Mouse (Mus musculus) intestine, embryonic 14.5 days (tissue): Measurements from ENCODE around the gene Pcmtd2. TPM values are rescaled to one million over a fixed set of nuclear protein-coding genes. Genes with fewer than 3 reads are reported as not detected.

ENCODE experiments used
- ATAC-seq: fragments of 200-750 bp; cut with Nextera tagmentation; replicated peaks from 2 replicates; pipeline ENCODE4 v1.8.0; 2017; ENCODE audit warnings: low read depth, moderate number of reproducible peaks, moderate TSS enrichment, moderate library complexity; ENCODE audit not compliant: low FRiP score, low TSS enrichment
- DNase-seq: peaks from one replicate; pipeline ENCODE4 v3.0.0-alpha.2; 2018; ENCODE audit warnings: low spot score
- H3K27ac ChIP-seq: fragments of 300-500 bp; sonication (generic); 2 replicates; pipeline ENCODE4 v1.5.1; 2014; ENCODE audit warnings: low read depth, mild to moderate bottlenecking, control low read depth
- H3K27me3 ChIP-seq: fragments of 300-500 bp; sonication (generic); replicated peaks from 2 replicates; pipeline ENCODE4 v1.6.1; 2014; ENCODE audit warnings: low read length, control low read depth; ENCODE audit not compliant: control insufficient read depth, insufficient read depth
- H3K36me3 ChIP-seq: fragments of 300-500 bp; sonication (generic); 2 replicates; pipeline ENCODE4 v1.6.1; 2014; ENCODE audit warnings: low read length, control low read depth; ENCODE audit not compliant: control insufficient read depth, insufficient read depth
- H3K4me1 ChIP-seq: fragments of 300-500 bp; sonication (generic); replicated peaks from 2 replicates; pipeline ENCODE4 v1.6.1; 2014; ENCODE audit warnings: low read length, control low read depth, mixed read lengths; ENCODE audit not compliant: control insufficient read depth, insufficient read depth
- H3K4me2 ChIP-seq: fragments of 300-500 bp; sonication (generic); 2 replicates; pipeline ENCODE4 v1.6.1; 2014; ENCODE audit warnings: low read length
- H3K4me3 ChIP-seq: fragments of 300-500 bp; sonication (generic); 2 replicates; pipeline ENCODE4 v1.5.1; 2014; ENCODE audit warnings: low read depth, low read length, control low read depth, mixed read lengths
- H3K9ac ChIP-seq: fragments of 300-500 bp; sonication (generic); 2 replicates; pipeline ENCODE4 v1.6.1; 2014; ENCODE audit warnings: mild to moderate bottlenecking, low read length
- H3K9me3 ChIP-seq: fragments of 300-500 bp; sonication (generic); 2 replicates; pipeline ENCODE4 v1.6.1; 2016; ENCODE audit warnings: low read length, control low read depth; ENCODE audit not compliant: control insufficient read depth
- WGBS: fragments of 180-500 bp; shearing (Covaris S2); extraction: QIAGEN DNeasy Blood & Tissue Kit; methylation state at CpG from one replicate; pipeline ENCODE4 v1.1.7; 2014; 5-methylcytosine and 5-hydroxymethylcytosine counted together
- polyA plus RNA-seq: library from polyadenylated mRNA; unstranded; fragments of >200 nt; fragmentation: Nextera tagmentation; extraction: Ambion mirVana; gene quantifications from 2 replicates; pipeline ENCODE4 v1.2.1, GENCODE M21; 2014

Pcmtd2 gene
- polyA plus RNA-seq, 1 experiment from 2014 or later, result 29.7 TPM

GRCm38 (mm10) chr2:181845709-181846394 is 8.2 kb downstream of the Pcmtd2 start:
- peaks cover 75% of the 10 kb centered on the region for H3K36me3 ChIP-seq
- ATAC-seq, result no peak
- no peaks in the 10 kb centered on the region for H3K9me3 ChIP-seq
- H3K9ac ChIP-seq, result no peak overlapping the region
- H3K27ac ChIP-seq, result no peak overlapping the region
- no peaks in the 10 kb centered on the region for H3K27me3 ChIP-seq
- H3K4me3 ChIP-seq, result no peak overlapping the region
- H3K4me1 ChIP-seq, result no peaks in the 10 kb centered on the region
- H3K4me2 ChIP-seq, result no peak overlapping the region
- WGBS, result 80% methylated on average over 5 of the region's 5 CpGs
- DNase-seq, result no peak

DNA sequence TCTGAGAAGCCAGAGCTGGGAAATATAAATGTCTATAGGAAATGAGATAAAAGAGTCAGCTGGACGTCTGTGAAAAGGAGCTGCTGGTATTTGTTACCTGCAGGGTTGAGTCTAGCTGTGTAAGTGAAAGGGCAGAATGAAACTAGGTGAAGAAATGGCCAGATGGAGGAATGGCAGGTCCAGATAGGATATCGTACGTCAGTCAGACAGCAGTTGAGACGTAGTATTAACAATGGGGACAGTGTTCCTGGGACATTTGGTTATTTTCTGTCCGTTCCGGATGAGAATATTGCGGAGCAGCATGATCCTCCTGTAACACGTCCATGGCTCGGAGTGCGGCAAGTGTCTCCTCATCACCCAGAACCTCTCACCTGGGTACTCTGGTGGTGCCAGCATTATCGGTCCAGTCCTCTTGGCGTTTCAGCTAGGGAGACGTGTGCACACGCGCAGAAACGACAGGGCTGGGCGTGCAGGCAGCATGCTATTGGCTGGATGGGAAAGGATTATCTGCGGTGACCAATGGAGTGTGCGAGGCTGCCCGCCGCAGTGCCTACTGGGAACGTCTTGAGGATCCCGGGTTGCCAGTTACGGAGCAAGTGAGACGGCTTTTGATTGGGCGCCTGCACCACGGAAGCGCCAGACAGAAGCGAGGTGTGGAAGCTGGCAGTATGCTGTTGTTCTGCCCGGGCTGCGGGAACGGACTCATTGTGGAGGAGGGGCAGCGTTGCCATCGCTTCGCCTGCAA is 26.3 kb downstream of the Pcmtd2 start, which contains the start of gene Polr3k:
Gene Polr3k, plus strand, starts transcription at position 547 of the 745 bp plus-strand sequence.
- peak; percentile 89 for DNase-seq
- ATAC-seq, result peak; percentile 100
- Histone ChIP-seq H3K9me3 (no peaks in the 10 kb centered on the region), H3K27me3 (no peaks in the 10 kb centered on the region), H3K4me3 (peak within 1 kb of the TSS; percentile 79), H3K4me2 (peak within 1 kb of the TSS; percentile 60), H3K4me1 (peaks cover 12% of the 10 kb centered on the region), H3K9ac (peak within 1 kb of the TSS; percentile 67), H3K36me3 (peaks cover 23% of the 10 kb centered on the region), H3K27ac (peak within 1 kb of the TSS; percentile 71; the same call in 1 of the 2 replicates)
- WGBS, result under 1% methylated on average over 35 of the region's 35 CpGs

- peaks cover 12% of the 10 kb centered on the region for H3K4me1 ChIP-seq
- peak overlapping the region; percentile 71; the same call in 1 of the 2 replicates for H3K27ac ChIP-seq
- H3K4me3 ChIP-seq, result peak overlapping the region; percentile 79
- no peak for DNase-seq
- H3K9me3 ChIP-seq, result no peaks in the 10 kb centered on the region
- peak; percentile 29; the same call in 1 of the 2 replicates for ATAC-seq
- peaks cover 28% of the 10 kb centered on the region for H3K36me3 ChIP-seq
- H3K27me3 ChIP-seq, result no peaks in the 10 kb centered on the region
- peak overlapping the region; percentile 60 for H3K4me2 ChIP-seq
- under 1% methylated on average over 22 of the region's 22 CpGs for WGBS
- H3K9ac ChIP-seq, result peak overlapping the region; percentile 67
Measured at GRCm38 (mm10) chr2:181864536-181864860, 26.8 kb downstream of the Pcmtd2 start.

DNA sequence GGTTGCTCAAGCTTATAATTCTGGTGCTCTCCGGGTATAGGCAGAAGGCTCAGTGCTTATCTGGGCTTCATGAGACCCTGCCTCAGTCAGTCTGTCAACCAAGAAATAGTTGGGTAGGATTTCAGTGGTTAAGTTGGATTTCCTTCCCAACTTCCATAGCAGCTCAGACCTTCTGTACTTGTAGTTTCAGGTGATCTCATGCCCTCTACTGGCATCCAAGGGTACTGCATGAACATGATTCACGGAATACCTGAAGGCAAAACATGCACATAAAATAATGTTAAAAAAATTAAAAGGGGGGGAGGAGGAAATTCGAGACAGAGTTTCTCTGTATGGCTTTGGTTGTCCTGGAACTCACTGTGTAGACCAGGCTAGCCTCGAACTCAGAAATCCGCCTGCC is 29.3 kb downstream of the Pcmtd2 start:
- H3K4me3 ChIP-seq, result no peak overlapping the region
- no peaks in the 10 kb centered on the region for H3K9me3 ChIP-seq
- ATAC-seq, result no peak
- no peak overlapping the region for H3K4me2 ChIP-seq
- peaks cover 42% of the 10 kb centered on the region for H3K36me3 ChIP-seq
- H3K27ac ChIP-seq, result no peak overlapping the region
- peaks cover 12% of the 10 kb centered on the region for H3K4me1 ChIP-seq
- no peak overlapping the region for H3K9ac ChIP-seq
- no peaks in the 10 kb centered on the region for H3K27me3 ChIP-seq
- DNase-seq, result peak; percentile 77
- 63% methylated on average over 5 of the region's 5 CpGs for WGBS

GRCm38 (mm10) chr2:181871039-181871438 is 33.4 kb downstream of the Pcmtd2 start:
- 94% methylated on average over 2 of the region's 2 CpGs for WGBS
- no peak overlapping the region for H3K4me2 ChIP-seq
- H3K4me3 ChIP-seq, result no peak overlapping the region
- no peaks in the 10 kb centered on the region for H3K27me3 ChIP-seq
- ATAC-seq (0 out of 2 replicates have a peak, but pooled peaks have one; percentile 59), DNase-seq (no peak)
- H3K4me1 ChIP-seq, result no peaks in the 10 kb centered on the region
- no peak overlapping the region for H3K9ac ChIP-seq
- no peak overlapping the region for H3K27ac ChIP-seq
- H3K9me3 ChIP-seq, result no peaks in the 10 kb centered on the region
- peaks cover 51% of the 10 kb centered on the region for H3K36me3 ChIP-seq

DNA sequence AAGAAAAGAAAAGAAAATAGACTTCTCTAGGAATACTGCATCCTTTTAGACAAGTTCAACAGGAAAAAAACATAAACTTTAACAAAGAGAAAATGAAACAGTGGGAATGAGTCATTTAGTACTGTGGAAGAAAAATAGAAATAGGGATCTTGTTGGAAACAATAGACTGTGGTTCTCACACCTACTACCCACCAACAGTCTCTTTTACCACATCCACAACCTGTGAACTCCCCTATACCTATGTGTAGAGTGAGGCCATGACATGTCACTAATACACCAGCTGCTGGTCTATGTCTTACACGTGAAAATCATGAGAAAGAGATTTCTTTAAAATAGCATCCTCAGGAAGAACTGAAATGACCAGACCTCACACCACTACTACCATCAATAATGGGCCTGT is 41.2 kb downstream of the Pcmtd2 start:
- Histone ChIP-seq H3K4me1 (no peaks in the 10 kb centered on the region), H3K9me3 (no peaks in the 10 kb centered on the region), H3K4me2 (no peak overlapping the region), H3K36me3 (peaks cover 14% of the 10 kb centered on the region; the same call in 1 of the 2 replicates), H3K4me3 (no peak overlapping the region), H3K9ac (no peak overlapping the region), H3K27ac (no peak overlapping the region), H3K27me3 (no peaks in the 10 kb centered on the region)
- DNase-seq (no peak), ATAC-seq (no peak)
- WGBS, result 70% methylated on average over 1 of the region's 1 CpGs

- no peak overlapping the region for H3K4me3 ChIP-seq
- no peaks in the 10 kb centered on the region for H3K9me3 ChIP-seq
- H3K4me2 ChIP-seq, result no peak overlapping the region
- H3K27me3 ChIP-seq, result no peaks in the 10 kb centered on the region
- no peak overlapping the region for H3K9ac ChIP-seq
- H3K36me3 ChIP-seq, result no peaks in the 10 kb centered on the region
- ATAC-seq (no peak), DNase-seq (no peak)
- 53% methylated on average over 3 of the region's 3 CpGs for WGBS
- no peaks in the 10 kb centered on the region for H3K4me1 ChIP-seq
- no peak overlapping the region for H3K27ac ChIP-seq
Measured at GRCm38 (mm10) chr2:181883022-181883749, 45.5 kb downstream of the Pcmtd2 start.
